Mouse (Mus musculus) left cerebral cortex, adult 18-20 months (tissue): ENCODE results near the gene Gm884. TPM values are rescaled to one million over a fixed set of nuclear protein-coding genes. Genes with fewer than 3 reads are reported as not detected.
"Not testable (repeated sequence)": the region's sequence is repeated elsewhere in the genome, so short reads cannot be mapped to it uniquely, and the experiment has no call there.

ENCODE experiments used
- DNase-seq, 2 experiments: peaks; one replicate each; pipeline ENCODE4 v3.0.0; 2021 to 2022; ENCODE audit warnings: low spot score in 2 of 2, mixed read lengths in 1 of 2
- total RNA-seq, 2 experiments: library from RNA; stranded (reverse); gene quantifications; 2 replicates each; pipeline ENCODE4 v1.2.3; 2021

The Gm884 gene
- total RNA-seq, 2 experiments from 2014 or later: 0.02 to 0.05 TPM

- no peak for DNase-seq
These were observed 14.5 kb upstream of the Gm884 start for GRCm38 (mm10) chr11:103635481-103635880.

DNA sequence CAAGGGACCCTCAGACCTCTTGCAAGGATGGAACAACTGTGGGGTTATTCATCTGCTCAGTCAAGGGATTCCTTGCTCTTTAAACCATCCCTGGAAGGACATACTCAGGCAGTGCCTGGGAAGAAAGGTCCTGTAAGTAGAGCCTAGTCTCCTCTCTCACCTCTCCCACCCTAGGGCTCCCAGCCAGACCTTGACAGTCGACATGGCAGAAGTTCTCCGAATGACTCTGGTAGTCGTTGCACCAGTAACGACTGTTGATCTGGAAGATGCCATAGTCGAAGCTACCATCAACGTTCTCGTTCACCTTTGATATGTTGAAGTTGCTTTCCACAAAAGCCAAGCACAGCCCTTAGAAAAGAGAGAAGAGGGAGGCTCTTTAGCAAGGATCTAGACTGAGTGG lies 13.9 kb upstream of the Gm884 start:
- no peak for DNase-seq

- DNase-seq: no peak
These were observed 6.5 kb upstream of the Gm884 start for GRCm38 (mm10) chr11:103627453-103627852.

- no peak for DNase-seq
These were observed 10.2 kb downstream of the Gm884 start for GRCm38 (mm10) chr11:103610772-103611171.

- DNase-seq: no peak
These were observed 14.3 kb downstream of the Gm884 start for GRCm38 (mm10) chr11:103606611-103607010.

DNA sequence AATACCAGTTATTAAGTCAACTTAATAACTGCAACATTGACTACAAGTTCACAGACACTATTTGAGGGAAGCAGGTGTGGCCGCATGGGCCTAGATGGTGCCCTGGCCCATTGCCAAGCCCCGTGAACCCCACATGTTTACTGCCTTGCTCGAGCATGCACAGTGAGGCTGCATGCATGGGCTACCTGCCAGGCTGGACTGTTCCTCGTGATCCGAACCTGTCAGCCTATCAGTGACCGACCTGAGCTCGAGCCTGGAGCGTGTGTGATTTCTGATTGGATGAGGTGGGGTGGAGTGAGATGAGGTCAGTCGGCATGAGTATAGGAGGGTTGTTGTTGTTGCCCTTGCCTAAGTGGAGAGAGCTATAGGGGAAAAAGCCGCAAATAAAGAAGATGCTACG lies 42.6 kb downstream of the Gm884 start:
- no peak for DNase-seq

- peak; percentile 5 to 23 for DNase-seq
These were observed 64.9 kb downstream of the Gm884 start for GRCm38 (mm10) chr11:103556021-103556420.

DNA sequence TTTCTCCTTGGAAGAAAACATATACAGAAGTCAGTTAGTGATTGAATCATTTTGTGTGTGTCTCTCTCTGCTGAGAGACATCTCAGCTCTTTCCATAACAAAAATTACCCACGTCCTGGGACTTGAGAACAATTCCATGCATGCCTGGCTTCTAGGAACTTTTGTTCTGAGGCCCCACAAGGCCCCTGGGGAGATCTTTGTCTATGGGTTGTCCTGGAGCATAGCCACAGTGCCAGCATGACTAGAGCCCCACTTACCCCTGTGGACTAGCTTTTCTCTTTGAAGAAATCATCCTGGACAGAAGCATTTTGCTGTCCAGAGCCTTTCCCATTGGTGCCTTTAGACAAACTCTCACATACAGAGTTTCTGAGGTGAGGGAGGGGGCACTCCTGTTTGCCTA lies 86.0 kb downstream of the Gm884 start:
- DNase-seq: not testable (repeated sequence)

- no peak for DNase-seq
These were observed 108.8 kb downstream of the Gm884 start for GRCm38 (mm10) chr11:103512111-103512510.

DNA sequence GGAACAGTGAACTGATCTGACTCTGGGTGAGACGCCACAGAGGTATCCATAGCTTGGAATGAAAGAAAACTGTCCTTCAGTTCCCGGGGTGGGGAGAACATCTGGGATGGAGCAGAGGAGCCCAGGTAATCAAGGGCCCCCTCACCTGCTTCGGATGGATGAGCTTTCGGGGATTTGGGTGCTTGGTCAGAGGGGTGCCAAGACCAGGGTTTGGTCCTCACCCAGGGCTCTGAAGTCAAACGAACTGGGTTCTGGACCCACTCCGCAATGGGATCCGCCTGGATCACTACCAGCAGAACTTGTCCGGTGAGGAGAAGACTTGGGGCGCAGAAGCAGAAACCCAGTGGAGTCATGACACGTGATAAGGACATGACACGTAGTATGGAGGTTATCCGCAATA lies 116.4 kb downstream of the Gm884 start, which contains the start of gene Lrrc37a:
Gene Lrrc37a (minus strand): TSS at position 101 of the 400 bp plus-strand sequence.
- no peak for DNase-seq

Other genes starting within 250 kb of the Gm884 start
- gene Plekhm1, start 208.5 kb downstream of the Gm884 start, total RNA-seq: 10 to 100 TPM; 18.2 to 18.8 TPM
- gene Lrrc37a, start 116.5 kb downstream of the Gm884 start, total RNA-seq: not detected
- not detected for gene Lyzl6, start 17.8 kb upstream of the Gm884 start, total RNA-seq
- gene Rprml, start 28.4 kb upstream of the Gm884 start, total RNA-seq: 10 to 100 TPM; 84.7 to 92.0 TPM
- gene Gosr2, start 76.8 kb upstream of the Gm884 start, total RNA-seq: 10 to 100 TPM; 70.3 to 80.4 TPM
- gene Wnt9b, start 128.7 kb upstream of the Gm884 start, total RNA-seq: under 1 TPM; 0.23 to 0.46 TPM
- gene Wnt3, start 153.0 kb upstream of the Gm884 start, total RNA-seq: under 1 TPM; 0.86 to 0.98 TPM